16 mouse cellular contexts compared by ENCODE assay signal in genomic region chr13:115825191-115825590, GRCm38 (mm10).
"Had no signal": no experiment of that assay in that cellular context is flagged by ENCODE, and none has a peak within 500 bp of the region (broad histone marks: within the 10 kb centered on the region; RNA-seq: fewer than 3 reads in every experiment).

No protein-coding gene starts in this region.

- ATAC-seq: midbrain, embryonic 16.5 days had no signal

- H3K27me3 ChIP-seq: liver, embryonic 15.5 days; midbrain, embryonic 12.5 days; neural tube, embryonic 13.5 days had no signal

- H3K4me1 ChIP-seq: liver, embryonic 15.5 days; midbrain, embryonic 12.5 days; neural tube, embryonic 13.5 days had no signal

- H3K4me2 ChIP-seq: liver, embryonic 11.5 days; liver, embryonic 15.5 days; lung, embryonic 14.5 days; midbrain, embryonic 12.5 days; neural tube, embryonic 13.5 days had no signal

- H3K4me3 ChIP-seq: liver, embryonic 15.5 days; midbrain, embryonic 12.5 days; neural tube, embryonic 13.5 days had no signal

- H3K9ac ChIP-seq: liver, embryonic 15.5 days; lung, embryonic 14.5 days; midbrain, embryonic 12.5 days; neural tube, embryonic 13.5 days had no signal

- H3K9me3 ChIP-seq: liver, embryonic 15.5 days; midbrain, embryonic 12.5 days; neural tube, embryonic 13.5 days had no signal

- H3K27ac ChIP-seq: liver, embryonic 15.5 days; midbrain, embryonic 12.5 days; neural tube, embryonic 13.5 days had no signal

- DNase-seq: kidney, postnatal 36 days; layer of hippocampus, adult 9-11 months; layer of hippocampus, postnatal 36 days; lung, embryonic 14.5 days; lung, postnatal 10 days; lung, postnatal 4 days; retina, postnatal 1 day; right cerebral cortex, postnatal 4 days; spleen, adult 18-20 months; thymus, adult 18-20 months; thymus, postnatal 14 days had no signal

- H3K36me3 ChIP-seq: liver, embryonic 15.5 days; midbrain, embryonic 12.5 days; neural tube, embryonic 13.5 days had no signal
